Mouse (Mus musculus) urinary bladder, postnatal 14 days (tissue): ENCODE results near the gene Hsd17b7.
"Not testable (repeated sequence)": the region's sequence is repeated elsewhere in the genome, so short reads cannot be mapped to it uniquely, and the experiment has no call there.

ENCODE experiments used
- DNase-seq: peaks from one replicate; pipeline ENCODE4 v3.0.0; 2021; ENCODE audit warnings: low spot score

Gene Hsd17b7

DNA sequence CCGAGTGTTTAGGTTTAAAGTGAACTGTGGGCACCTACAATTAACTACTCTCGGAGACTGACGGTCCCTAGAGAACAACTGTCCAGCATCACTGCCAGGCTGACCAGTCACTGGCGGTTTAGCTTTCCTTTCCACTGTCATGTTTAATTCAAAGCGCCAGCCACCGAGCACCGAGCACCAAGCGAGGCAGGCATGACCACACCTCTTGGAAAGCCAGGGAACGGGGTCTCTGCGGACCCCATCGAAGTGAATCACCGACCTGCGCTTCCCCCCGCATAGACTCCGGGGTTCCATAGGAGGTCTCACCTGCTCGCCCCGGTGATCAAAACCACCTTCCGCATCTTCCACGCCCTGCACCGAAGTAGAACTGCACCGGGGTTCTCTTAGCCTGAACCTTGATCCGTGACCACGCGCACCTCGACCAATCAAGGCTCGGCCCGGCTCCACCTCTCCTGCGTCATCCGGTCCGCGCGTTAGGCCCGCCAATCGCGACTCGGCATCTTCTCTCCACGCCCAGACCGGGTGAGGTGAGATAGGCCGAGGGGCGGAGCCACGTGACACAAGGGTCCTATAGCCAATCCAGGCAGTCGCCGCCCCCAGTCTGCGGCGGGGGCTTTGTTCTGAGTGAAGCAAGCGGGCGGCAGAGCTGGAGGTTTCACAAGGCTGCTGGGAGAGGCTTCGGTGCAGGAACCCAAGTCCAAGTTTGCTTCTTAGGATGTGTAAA, at the start of gene Hsd17b7:
TSS of gene Hsd17b7 (minus strand) at position 450 of the 724 bp plus-strand sequence.
- peak; percentile 99 for DNase-seq

DNA sequence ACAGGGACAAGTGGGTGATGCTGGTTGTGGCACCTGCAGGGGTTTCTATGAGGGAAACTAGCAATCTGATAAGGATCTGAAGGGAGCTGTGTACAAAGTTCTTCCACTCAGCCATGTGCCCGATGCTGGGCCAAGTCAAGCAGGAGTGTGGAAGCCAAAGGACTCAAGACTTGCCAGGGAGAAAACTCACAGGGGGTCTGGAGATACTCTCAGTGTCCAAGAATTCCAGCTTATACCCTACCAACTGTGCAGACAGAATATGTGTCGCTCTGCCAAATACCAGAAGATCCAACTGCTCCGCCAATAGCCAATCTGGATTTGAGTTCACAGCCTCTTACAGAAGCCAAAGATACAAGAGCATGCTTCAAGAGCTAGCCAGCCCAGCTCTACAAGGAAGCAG, 45.7 kb upstream of the Hsd17b7 start:
- DNase-seq, result no peak

DNA sequence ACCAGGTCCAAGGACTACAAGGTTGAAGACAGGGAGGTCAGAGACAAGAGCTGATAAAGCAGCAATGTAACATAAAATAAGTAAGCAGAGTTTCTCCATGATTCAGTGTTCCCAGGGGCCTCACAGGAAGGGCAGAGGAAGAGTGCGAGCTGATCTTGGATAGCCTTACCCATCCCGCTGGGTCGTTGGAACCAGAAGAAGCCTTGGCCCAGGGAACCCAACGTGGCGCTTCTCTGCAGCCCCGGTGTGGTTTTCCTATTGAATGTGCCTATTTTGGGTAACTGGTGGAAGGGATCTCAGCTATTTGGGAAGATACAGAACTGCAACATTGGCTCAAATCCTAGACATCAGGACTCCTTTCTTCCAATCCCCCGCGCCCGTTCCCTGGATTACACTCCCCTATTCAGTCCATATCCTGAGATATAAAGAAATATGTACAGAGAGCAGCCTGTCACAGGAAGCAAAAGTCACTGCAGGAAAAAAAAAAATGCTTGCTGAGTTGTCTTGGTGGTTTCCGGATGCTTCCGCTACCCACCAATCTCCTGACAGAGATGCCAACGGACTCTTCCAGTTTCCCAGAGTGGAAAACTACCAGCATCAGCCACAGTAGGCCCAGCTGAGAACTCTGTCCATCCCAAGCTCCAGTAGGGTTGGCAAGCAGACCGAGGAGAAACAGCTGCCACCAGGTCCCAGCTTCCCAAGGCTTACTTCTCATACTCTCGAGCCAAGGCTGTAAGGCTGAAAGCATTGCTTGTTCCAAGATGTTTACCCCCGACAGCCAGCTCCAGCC, 41.9 kb upstream of the Hsd17b7 start:
- peak; percentile 46 for DNase-seq

DNA sequence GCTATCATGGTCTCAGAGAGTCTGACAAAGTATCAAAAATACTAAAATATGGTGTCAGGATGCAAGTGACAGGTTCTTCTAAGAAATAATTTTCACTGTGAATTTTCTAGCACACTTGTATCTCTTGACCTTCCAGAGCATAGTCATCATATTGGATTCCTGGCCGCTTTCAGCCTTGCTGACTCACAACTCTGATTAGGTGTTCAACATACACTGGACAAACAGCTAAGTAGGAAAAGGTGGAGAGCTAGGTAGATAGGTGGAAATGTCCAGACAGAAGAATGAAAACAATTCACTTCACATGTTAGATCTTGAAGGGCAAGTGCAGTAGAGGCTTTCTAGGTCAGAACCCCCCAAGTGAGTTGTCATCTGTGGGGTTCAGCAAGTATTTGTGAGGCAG, 40.3 kb upstream of the Hsd17b7 start:
- DNase-seq, result no peak

DNA sequence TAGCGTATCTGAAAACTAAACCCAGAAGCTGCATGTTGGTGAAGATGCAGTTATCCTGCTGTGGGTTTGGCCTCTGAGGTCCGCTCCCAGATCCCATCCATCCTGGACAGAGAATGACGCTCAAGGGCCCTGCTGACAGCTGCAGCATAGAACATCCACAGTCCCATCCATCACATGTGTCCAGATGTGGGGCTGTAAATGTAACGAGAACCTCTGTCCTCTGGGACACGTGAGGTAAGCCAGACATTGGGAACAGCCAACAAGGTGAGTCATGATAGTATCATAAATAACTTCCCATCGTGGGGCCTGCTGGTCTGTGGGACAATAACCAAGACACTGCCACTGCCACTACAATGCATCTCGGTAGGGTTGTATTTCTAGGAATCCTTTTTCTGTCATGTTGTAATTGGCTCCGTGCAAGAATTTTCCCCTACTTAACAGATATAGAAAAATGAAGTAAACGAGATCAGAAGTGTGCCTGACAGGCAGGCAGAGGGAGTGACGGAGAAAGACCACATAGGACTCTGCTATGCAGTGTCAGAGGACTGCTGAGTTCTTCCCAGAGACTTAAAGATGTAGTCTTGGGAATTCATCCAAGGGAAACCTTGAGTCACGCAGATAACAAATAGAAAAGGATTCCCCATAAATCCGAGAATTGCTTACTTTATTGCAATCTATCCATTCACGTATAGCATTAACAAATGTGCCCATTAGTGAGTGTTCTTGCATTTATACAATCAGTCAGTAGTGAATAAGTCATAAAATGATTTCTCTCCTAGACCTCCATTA, 39.6 kb upstream of the Hsd17b7 start:
- DNase-seq, result no peak

DNA sequence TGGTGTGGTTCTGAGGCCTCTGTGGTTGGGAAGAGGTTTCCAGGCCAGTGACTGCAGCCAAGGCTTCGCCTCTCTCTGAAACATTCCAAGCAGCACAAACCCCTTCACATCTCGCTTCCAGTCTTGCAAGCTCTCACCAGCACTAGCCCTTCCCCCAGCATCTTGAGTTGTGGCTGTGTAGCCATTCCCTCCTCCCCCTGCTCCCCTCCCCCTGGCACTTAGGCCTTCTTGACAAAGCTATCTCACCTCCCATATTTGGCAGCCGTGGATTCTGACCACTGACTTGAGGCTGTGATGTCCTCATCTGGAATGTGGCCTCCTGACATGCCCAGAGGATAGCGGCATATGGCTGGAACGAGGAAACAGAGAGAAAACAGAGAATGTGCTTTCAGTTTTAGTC, 37.5 kb upstream of the Hsd17b7 start:
- peak; percentile 37 for DNase-seq

DNA sequence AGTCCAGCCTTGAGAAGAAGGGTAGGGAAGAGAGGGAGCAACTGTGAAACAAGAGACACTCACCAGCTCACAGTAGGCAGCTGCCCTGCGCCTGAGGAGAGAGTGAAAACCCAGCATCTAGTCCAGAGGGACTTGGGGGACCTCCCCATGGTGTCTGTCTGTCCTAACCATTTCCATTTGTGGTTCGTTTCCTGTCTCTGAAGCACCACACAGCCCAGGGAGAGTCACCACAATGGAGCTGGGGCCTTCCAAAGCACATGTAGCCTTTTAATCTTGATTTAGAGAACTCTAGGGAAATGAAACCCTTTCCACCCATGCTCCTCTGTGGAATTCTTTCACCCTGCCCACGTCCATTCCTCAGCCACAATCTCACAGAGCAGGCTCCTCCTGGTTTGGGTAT, 36.3 kb upstream of the Hsd17b7 start:
- DNase-seq, result no peak

DNA sequence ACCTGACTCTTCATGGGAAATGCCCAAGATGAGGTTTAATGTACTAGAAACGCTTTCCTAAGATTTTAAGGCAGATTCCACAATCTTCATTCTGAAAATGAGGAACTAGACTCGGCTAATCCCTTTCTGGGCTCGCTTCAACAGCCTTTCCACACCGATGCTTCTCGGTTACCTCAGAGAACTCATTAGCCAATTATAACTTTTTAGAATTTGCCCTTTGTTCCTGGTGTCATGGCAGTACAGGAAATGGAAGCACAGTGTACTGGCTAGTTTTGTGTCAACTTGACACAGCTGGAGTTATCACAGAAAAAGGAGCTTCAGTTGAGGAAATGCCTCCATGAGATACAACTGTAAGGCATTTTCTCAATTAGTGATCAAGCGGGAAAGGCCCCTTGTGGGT, 24.9 kb upstream of the Hsd17b7 start:
- not testable (repeated sequence) for DNase-seq

DNA sequence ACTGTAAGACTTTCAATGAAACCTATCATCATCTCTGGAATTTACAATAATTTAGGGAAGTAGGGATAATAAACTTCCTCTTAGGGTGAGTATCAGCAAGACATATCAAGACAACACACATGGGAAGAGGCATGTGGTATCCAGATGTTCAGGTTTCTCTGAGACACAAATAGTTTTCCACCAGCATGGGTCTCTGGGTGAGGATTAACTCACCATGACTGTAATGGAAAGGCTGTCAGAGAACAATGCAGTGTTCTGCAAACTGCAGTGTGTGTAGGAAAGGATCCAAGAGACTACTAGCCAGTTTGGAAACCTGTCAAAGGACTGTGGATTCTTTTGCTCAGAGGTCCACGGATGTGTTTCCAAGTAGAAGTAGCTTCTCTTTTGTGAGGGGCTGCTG, 17.1 kb upstream of the Hsd17b7 start:
- no peak for DNase-seq

DNA sequence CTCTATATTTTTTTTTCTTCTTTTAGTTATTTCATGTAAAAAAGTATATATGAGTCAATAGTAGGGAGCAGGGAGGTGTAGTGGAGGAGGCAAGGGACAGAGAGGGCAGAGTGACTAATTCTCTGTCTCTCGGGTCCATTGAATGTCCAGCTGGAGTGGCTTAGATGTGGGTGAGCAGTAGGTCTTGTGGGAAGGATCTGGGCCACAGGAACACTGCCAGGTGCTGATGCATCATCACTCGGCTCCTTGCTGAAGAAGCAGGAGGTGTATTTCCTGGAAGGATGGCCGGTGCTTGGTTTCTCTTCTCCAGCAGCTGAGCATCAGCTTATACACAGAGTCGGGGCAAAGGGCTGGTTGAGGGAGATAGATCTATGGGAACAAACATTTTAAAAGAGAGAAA, 8.6 kb upstream of the Hsd17b7 start:
- DNase-seq, result no peak

DNA sequence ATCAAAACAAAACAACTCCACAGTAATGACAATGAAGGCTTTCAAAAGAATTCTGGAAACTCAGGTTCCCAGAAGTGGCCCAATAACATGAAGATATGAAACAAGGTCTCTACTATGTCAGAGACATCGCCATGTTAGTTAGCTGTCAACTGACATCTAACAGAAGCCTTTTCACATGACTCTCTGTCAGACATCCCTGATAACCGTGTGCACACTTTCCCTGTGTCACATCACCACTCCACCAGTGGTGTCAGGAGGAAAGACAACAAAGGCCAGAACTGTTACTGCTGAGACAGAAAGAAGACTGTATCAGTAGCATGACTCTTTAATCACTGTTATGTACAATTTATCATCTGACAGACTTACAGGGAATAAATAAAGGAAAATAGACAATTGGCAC, 3.0 kb upstream of the Hsd17b7 start:
- DNase-seq, result no peak

DNA sequence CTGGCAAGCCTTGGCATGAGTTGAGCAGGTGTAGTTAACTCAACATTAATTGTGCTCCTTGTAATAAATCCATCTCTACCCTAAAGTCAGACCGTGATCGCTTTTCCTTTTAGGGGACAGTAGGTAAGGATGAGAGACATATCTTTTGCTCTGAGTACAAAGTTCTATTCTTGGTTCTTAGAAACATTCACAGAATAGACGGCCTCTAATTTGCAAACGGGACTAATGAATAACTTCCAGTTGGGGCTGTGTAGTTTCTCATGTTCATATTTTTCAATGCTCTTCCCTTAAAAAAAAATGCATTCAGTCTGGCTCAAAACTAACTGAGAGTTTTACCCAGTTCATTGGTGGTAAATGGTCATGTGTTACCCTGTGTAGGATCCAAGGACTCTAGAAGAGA, 1.9 kb upstream of the Hsd17b7 start:
- no peak for DNase-seq

DNA sequence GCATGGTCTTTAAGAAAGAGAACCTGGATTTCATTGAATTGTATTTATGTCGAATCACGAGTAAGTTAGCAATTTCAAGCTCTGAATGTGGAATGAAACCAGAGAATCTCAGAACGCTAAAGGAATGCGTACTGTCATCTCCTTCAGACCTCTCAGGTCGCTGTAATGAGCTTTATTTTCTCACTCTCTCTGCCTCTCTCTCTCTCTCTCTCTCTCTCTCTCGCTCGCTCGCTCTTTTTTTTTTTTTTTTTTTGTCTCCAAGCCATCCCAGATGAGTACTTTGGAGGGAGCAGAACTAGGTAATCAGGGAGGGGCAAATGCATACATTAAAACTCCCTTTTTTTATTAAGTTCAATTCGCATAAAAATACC, 460 bp upstream of the Hsd17b7 start:
- no peak for DNase-seq

DNA sequence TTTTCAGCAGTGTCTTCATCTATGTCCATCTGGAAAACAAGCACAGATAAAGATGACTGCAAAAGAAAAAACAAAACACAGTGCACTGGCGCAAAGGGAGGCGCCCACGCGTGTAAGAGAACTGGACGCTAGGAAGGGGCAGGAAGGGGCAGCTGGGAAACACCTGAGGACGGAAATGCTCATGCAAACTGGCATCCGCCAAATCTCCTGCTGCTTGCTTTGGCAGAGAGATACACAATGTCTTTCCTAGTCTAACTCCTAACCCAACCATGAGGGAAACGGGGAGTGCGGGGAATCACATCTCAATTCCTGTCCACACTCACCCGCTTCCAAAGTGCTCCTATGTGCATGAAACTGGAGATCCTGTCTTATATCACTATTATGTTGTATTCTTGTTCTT, 15.9 kb downstream of the Hsd17b7 start:
- no peak for DNase-seq

DNA sequence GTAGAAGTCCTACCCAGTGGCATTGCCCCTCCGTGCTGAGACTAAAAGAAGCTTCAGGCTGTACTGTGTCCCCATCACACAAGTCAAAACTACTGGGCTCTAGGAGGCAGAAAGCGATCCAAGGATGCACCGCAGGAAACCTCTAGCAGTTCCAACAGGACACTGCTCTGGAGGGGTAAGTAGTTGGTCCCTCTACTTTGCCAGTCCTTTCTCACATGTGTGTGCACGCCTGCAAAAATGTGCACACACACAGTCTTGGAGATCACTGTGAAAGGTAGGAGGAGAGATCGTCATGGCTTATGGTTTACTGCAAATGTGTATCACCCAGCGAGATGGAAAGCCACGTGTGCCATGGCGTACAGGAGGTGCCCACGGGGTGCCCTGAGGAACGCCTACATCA, 16.4 kb downstream of the Hsd17b7 start:
- DNase-seq, result no peak

DNA sequence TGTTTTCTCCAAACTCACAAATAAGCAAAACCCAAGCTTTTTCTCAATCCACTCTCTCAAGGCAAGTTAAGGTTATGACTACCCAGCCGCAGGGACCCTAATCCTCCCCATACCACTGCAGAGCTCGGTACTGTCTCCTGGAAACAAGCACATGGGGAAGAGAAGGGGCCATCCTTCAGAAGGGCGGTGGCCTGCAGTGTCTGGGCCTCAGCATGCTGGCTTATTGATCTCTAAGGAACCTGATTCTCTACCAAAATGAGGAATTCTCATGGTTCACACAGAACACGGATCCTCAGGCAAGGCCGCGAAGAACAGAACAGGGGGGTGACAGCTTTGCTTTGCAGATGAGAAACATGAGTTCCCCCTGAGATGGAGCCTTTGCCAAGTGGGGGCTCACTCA, 17.5 kb downstream of the Hsd17b7 start:
- DNase-seq, result no peak

DNA sequence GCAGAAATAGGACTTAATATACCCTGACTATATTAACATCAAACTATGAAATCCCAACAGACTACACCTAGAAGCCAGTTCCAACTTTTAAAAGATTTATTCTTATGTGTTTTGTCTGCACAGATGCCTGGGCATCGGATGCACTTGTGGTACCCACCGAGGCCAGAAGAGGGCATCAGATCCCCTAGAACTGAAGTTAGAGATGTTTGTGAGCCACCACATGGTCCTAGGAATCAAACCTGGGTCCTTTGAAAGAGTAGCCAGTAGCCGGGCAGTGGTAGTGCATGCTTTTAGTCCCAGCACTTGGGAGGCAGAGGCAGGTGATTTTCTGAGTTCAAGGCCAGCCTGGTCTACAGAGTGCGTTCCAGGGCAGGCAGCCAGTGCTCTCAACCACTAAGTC, 18.4 kb downstream of the Hsd17b7 start:
- no peak for DNase-seq

DNA sequence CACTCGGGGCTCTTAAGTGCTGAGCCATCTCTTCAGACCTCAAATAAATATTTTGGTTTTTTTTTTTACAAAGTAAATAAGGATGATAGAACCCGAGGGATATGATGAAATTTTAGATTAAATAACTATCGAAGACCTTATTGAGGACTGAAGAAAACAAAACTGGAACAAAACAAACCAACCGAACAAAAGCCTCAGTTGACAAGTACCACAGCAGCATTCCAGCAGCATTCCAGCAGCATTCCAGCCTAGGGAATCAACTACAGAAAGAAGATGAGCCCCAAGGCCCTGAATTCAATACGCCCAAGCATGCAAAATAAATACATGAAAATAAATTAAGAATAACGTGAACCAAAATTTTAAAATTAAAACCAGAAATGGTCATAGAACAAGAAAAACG, 19.1 kb downstream of the Hsd17b7 start:
- DNase-seq, result no peak

DNA sequence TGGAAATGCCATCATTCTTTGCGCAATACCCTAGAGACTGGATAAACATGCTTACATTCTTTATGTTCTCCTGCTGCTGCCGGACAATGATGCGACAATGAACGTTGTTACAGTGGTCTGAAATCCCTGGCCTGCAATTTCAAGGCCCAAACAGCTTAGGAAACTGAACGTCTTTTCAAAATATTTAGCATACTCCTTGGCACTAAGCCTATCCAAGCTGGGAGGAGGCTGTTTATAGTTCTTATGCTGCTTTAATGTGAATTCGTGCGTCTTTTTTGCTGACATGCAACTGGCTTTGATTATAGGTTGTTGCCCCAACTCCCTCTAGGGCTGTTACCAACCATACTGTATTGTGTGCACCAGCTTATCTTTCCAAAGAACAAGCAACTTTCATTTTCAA, 20.2 kb downstream of the Hsd17b7 start:
- no peak for DNase-seq

DNA sequence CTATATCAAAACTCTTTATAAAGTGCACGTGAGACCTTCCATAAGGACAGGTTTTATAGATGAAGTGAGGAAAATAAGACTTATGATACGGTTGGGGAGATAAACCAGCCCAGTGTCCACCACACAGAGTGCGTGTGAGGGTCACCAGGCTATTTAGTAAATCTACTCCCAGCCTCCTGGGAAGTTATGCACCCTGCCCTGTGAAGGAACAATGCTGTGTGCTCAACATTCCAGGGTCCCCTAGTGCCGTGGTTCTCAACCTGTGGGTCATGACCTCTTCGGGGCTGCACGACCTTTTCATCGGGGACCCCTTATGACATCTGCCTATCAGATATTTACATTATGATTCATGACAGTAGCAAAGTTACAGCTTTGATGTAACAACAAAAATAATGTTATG, 20.8 kb downstream of the Hsd17b7 start:
- DNase-seq, result no peak

DNA sequence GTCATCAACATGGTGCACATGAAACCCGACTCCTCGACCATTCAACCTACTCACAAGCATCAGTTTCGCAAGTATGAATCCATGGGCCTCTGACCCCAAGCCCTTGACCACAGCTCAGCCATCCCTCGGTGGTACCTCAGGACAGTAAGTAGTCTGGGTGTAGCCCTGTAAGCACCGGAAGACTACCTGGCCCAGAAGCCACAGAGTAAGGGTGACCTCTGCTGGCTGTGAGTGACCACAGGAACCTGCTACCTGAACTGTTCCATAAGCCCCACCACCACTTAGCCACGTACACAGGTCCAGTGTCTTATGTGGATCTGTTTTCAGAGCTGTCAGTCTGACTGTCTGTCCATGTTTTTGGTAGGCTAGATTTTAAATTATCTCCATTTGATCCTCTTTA, 21.4 kb downstream of the Hsd17b7 start:
- no peak for DNase-seq

DNA sequence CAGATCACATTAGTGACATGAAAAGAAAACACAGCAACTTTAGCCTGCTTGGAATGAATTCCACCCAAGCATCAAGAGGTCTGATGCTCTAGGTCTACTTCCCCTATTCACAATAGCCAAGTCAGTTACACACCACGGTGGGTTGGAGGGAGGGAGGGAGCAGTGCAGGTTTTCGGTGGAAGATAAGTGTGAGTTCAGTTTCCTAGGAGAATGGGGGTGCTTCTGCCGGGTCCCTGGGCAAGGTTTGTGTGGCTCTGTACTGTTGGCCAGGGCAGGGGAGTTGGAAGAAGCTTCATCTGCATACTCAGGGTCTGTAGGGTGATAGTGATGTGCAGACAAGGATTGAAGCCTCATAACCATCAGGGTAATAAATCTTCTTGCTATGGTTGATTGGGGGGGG, 23.0 kb downstream of the Hsd17b7 start:
- DNase-seq, result no peak

DNA sequence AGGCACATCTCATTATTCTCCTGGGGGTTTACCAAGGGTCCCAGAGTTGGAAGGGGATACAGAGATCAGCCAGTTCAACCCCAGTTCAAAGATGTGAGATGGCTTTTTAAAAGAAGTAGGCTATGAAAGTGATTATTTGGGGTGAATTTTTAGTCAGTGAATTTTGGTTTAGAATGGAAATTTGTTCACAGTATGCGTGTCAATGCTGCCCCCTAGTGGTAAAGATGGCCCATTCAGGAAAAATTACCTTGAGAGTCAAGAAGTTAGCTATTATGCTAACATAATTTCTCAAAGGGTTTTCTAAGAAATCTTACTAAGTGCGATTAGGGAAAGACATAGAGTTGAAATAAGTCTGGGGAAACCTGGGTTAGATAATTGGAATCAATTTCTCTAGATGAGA, 29.7 kb downstream of the Hsd17b7 start:
- DNase-seq, result peak; percentile 42
